Mouse (Mus musculus) MEL (cell line): ENCODE measurements around the gene Homer2.

ENCODE experiments used
- CHD2 ChIP-seq: IDR thresholded peaks from 2 replicates; pipeline ENCODE4 v1.6.1; 2011; ENCODE audit warnings: low read length, improper control_type of control experiment
- CTCF ChIP-seq, 3 experiments: IDR thresholded peaks in 2 of 3; conservative IDR thresholded peaks in 1 of 3; 2 replicates each; pipeline ENCODE4 v1.5.1; 2011 to 2012; ENCODE audit warnings: low read length in 3 of 3, low read depth in 2 of 3, mild to moderate bottlenecking in 2 of 3, improper control_type of control experiment in 1 of 3, inconsistent platforms in 1 of 3, mixed read lengths in 1 of 3, moderate library complexity in 1 of 3; ENCODE audit not compliant: control insufficient read depth in 1 of 3, insufficient read depth in 1 of 3, poor library complexity in 1 of 3, severe bottlenecking in 1 of 3
- EP300 ChIP-seq, 2 experiments: IDR thresholded peaks; 2 replicates each; pipeline ENCODE4 v1.6.1; 2011; ENCODE audit warnings: improper control_type of control experiment in 2 of 2, low read length in 2 of 2, low read depth in 1 of 2, mild to moderate bottlenecking in 1 of 2
- GATA1 ChIP-seq: IDR thresholded peaks from 2 replicates; pipeline ENCODE4 v1.6.1; 2011; ENCODE audit warnings: low read depth, low read length, improper control_type of control experiment
- JUND ChIP-seq: IDR thresholded peaks from 2 replicates; pipeline ENCODE4 v1.6.1; 2011; ENCODE audit warnings: low read depth, mild to moderate bottlenecking, improper control_type of control experiment, low read length
- MAX ChIP-seq: IDR thresholded peaks from 2 replicates; pipeline ENCODE4 v1.6.1; 2011; ENCODE audit warnings: low read length, improper control_type of control experiment
- MXI1 ChIP-seq: IDR thresholded peaks from 2 replicates; pipeline ENCODE4 v1.6.1; 2011; ENCODE audit warnings: mild to moderate bottlenecking, low read depth, low read length, improper control_type of control experiment
- MYC ChIP-seq: IDR thresholded peaks from 2 replicates; pipeline ENCODE4 v1.6.1; 2011; ENCODE audit warnings: low read depth, mild to moderate bottlenecking, low read length, improper control_type of control experiment, moderate library complexity
- POLR2A ChIP-seq, 2 experiments: IDR thresholded peaks; 2 replicates each; pipeline ENCODE4 v1.6.1; 2011 to 2012; ENCODE audit warnings: low read length in 2 of 2, mild to moderate bottlenecking in 2 of 2, control low read depth in 1 of 2, improper control_type of control experiment in 1 of 2, low read depth in 1 of 2, moderate library complexity in 1 of 2; ENCODE audit not compliant: control insufficient read depth in 1 of 2, insufficient read depth in 1 of 2, poor library complexity in 1 of 2
- POLR2AphosphoS2 ChIP-seq: IDR thresholded peaks from 2 replicates; pipeline ENCODE4 v1.6.1; 2011; ENCODE audit warnings: low read length, improper control_type of control experiment
- SMC3 ChIP-seq: IDR thresholded peaks from 2 replicates; pipeline ENCODE4 v1.6.1; 2011; ENCODE audit warnings: low read depth, low read length, improper control_type of control experiment

- TF ChIP-seq POLR2A (IDR thresholded peaks at IDR 0.05; ENCODE audit: control insufficient read depth in 1 of 2, insufficient read depth in 1 of 2, low read depth in 1 of 2, low read length in 2 of 2, poor library complexity in 1 of 2) = no peak
- TF ChIP-seq GATA1 = no peak
- no peak for TF ChIP-seq EP300 (IDR thresholded peaks at IDR 0.05; ENCODE audit: low read depth in 1 of 2, low read length in 2 of 2)
- TF ChIP-seq MAX = no peak
- no peak for TF ChIP-seq SMC3
- no peak for TF ChIP-seq MXI1
- no peak for TF ChIP-seq CTCF (IDR thresholded peaks at IDR 0.05 in 2 of 3, conservative IDR thresholded peaks at IDR 0.05 in 1 of 3; ENCODE audit: control insufficient read depth in 1 of 3, insufficient read depth in 1 of 3, low read depth in 2 of 3, low read length in 3 of 3, poor library complexity in 1 of 3, severe bottlenecking in 1 of 3)
- no peak for TF ChIP-seq CHD2
- TF ChIP-seq MYC = no peak
- TF ChIP-seq POLR2AphosphoS2 = no peak
- TF ChIP-seq JUND = no peak
Observed at GRCm38 (mm10) chr7:81587238-81587637, 120.1 kb downstream of the Homer2 start.
